Mouse (Mus musculus): Measurements from ENCODE around the gene Cend1.

- TF ChIP-seq CTCF (IDR thresholded peaks at IDR 0.05; ENCODE audit: control insufficient read depth, insufficient read depth, low read length) (no peak), POLR2A (IDR thresholded peaks at IDR 0.05; ENCODE audit: borderline replicate concordance, control insufficient read depth, low read depth, low read length) (0 out of 2 replicates have a peak, but pooled peaks have one; percentile 16)
Measured at GRCm38 (mm10) chr7:141410631-141411030, 18.7 kb downstream of the Cend1 start.
